Mouse (Mus musculus) limb, embryonic 10.5 days (tissue): ENCODE measurements around the gene Thap8. TPM values are rescaled to one million over a fixed set of nuclear protein-coding genes. Genes with fewer than 3 reads are reported as not detected.

Experiments
- DNase-seq: peaks from one replicate; pipeline ENCODE4 v3.0.0-alpha.2; 2017; ENCODE audit warnings: low spot score
- H3K27ac ChIP-seq: fragments of 300-500 bp; sonication (generic); 2 replicates; pipeline ENCODE4 v1.5.1; 2016; ENCODE audit warnings: mild to moderate bottlenecking
- H3K27me3 ChIP-seq: fragments of 300-500 bp; sonication (generic); 2 replicates; pipeline ENCODE4 v1.6.1; 2016; ENCODE audit warnings: low read depth, mild to moderate bottlenecking; ENCODE audit not compliant: poor library complexity, severe bottlenecking
- H3K36me3 ChIP-seq: fragments of 300-500 bp; sonication (generic); 2 replicates; pipeline ENCODE4 v1.6.1; 2016; ENCODE audit warnings: mild to moderate bottlenecking, moderate library complexity
- H3K4me1 ChIP-seq: fragments of 300-500 bp; sonication (generic); 2 replicates; pipeline ENCODE4 v1.6.1; 2016
- H3K4me3 ChIP-seq: fragments of 300-500 bp; sonication (generic); 2 replicates; pipeline ENCODE4 v1.5.1; 2016; ENCODE audit warnings: mild to moderate bottlenecking, moderate library complexity
- H3K9me3 ChIP-seq: fragments of 300-500 bp; sonication (generic); replicated peaks from 2 replicates; pipeline ENCODE4 v1.6.1; 2016; ENCODE audit warnings: mild to moderate bottlenecking
- WGBS: fragments of 180-500 bp; shearing (Covaris S2); methylation state at CpG from one replicate; pipeline ENCODE4 v1.1.7; 2016; 5-methylcytosine and 5-hydroxymethylcytosine counted together
- polyA plus RNA-seq: library from polyadenylated mRNA; unstranded; fragments of >200 nt; fragmentation: Nextera tagmentation; extraction: Ambion mirVana; gene quantifications from 2 replicates; pipeline ENCODE4 v1.2.1, GENCODE M21; 2016

Thap8 gene
- polyA plus RNA-seq, 1 experiment from 2014 or later, result 0.25 TPM

DNA sequence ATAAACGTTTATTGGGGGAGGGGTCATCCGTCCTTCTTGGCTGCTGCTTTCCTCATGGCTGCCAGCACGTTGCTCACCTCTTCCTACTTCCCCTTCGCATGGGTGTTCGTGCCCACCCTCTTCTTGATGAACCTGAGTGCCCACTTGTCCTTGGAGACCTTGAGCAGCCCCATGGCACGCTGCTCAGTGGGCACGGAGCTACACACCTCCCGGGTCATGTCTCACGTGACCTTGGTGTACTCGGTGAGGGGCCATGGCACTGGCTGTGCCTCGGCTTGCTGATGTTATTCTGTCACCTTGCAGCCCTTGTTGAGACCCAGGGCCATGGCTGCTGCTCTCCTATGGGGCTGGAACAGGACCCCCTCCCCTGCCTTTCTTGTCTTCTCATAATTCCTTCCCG is 30.2 kb downstream of the Thap8 start:
- 88% methylated on average over 12 of the region's 12 CpGs for WGBS
- Histone ChIP-seq H3K4me3 (no peak overlapping the region), H3K36me3 (peaks cover 65% of the 10 kb centered on the region), H3K4me1 (peaks cover 42% of the 10 kb centered on the region), H3K9me3 (no peaks in the 10 kb centered on the region), H3K27me3 (no peaks in the 10 kb centered on the region), H3K27ac (no peak overlapping the region)
- no peak for DNase-seq

DNA sequence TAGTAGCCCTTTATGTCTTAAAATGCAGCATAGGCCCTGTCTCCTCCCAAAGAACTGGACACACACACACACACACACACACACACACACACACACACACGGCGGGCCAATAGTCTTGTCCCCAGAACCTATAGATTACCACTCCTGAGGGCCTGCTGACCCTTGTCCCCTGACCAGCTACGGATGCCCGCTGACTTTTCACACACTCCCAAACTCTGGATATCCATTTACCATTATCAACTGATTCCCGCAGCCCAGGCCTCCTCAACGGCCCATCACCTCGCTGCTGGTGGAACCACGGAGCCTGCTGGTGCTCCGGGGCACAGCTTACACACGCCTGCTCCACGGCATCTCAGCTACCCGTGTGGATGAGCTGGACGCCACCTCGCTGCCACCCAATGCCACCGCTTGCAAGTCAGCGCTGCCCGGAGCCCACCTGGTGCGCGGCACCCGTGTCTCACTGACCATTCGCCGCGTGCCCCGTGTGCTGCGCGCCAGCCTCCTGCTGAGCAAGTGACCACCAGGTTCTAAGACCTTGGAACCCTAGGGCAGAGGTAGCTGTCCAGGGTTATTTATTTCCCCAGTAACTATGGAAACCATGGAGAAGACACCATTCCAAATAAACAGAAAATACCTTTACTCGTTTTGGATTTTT is 33.9 kb downstream of the Thap8 start:
- H3K4me1 ChIP-seq, result peaks cover 45% of the 10 kb centered on the region
- peaks cover 67% of the 10 kb centered on the region for H3K36me3 ChIP-seq
- no peaks in the 10 kb centered on the region for H3K27me3 ChIP-seq
- no peak for DNase-seq
- 0 out of 2 replicates have a peak overlapping the region, but pooled peaks have one; percentile 10 for H3K4me3 ChIP-seq
- no peaks in the 10 kb centered on the region for H3K9me3 ChIP-seq
- WGBS, result 51% methylated on average over 27 of the region's 27 CpGs
- H3K27ac ChIP-seq, result peak overlapping the region; percentile 84

DNA sequence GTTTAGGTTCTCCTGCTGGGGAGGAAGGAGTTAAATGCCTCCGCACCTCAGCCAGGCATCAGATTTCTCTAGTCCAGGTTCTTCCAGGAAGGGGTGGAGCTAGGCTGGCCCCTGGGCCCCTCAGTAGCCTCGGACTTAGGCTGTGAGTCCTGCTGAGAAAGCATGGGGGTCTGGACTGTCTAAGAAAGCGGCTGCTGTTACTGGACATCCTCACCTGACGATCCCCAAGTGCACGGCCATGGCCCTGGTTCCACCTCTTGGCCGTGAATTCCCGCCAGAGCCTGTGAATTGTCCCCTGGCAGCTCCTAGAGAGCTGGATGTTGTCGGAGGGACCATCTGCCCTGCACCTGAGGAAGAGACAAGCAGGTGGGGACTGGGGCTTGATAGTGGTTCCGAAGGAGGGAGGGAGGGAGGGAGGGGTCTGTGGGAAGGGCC is 34.8 kb downstream of the Thap8 start, which contains the start of gene Syne4:
Gene Syne4 (plus strand): TSS at position 87 of the 435 bp plus-strand sequence.
- peaks cover 77% of the 10 kb centered on the region for H3K36me3 ChIP-seq

GRCm38 (mm10) chr7:30315559-30316529 is 36.0 kb downstream of the Thap8 start:
- Histone ChIP-seq H3K27ac (peak overlapping the region; percentile 84), H3K36me3 (peaks cover 72% of the 10 kb centered on the region), H3K27me3 (no peaks in the 10 kb centered on the region), H3K4me3 (peak overlapping the region; percentile 68), H3K4me1 (peaks cover 32% of the 10 kb centered on the region), H3K9me3 (no peaks in the 10 kb centered on the region)
- DNase-seq, result no peak
- 78% methylated on average over 13 of the region's 13 CpGs for WGBS

More for the DNA sequence above, 34.8 kb downstream of the Thap8 start, which contains the start of gene Syne4:
- Histone ChIP-seq H3K27ac (peak within 1 kb of the TSS; percentile 84), H3K27me3 (no peaks in the 10 kb centered on the region), H3K9me3 (no peaks in the 10 kb centered on the region), H3K4me1 (peaks cover 37% of the 10 kb centered on the region), H3K4me3 (peak within 1 kb of the TSS; percentile 68)
- DNase-seq, result peak; percentile 75
- 3% methylated on average over 9 of the region's 9 CpGs for WGBS

- DNase-seq, result no peak
- 90% methylated on average over 3 of the region's 3 CpGs for WGBS
- Histone ChIP-seq H3K4me1 (peaks cover 49% of the 10 kb centered on the region), H3K27me3 (no peaks in the 10 kb centered on the region), H3K4me3 (no peak overlapping the region), H3K9me3 (no peaks in the 10 kb centered on the region), H3K27ac (no peak overlapping the region), H3K36me3 (peaks cover 50% of the 10 kb centered on the region)
These were observed 38.2 kb downstream of the Thap8 start for GRCm38 (mm10) chr7:30318142-30318541.

- no peak for DNase-seq
- Histone ChIP-seq H3K4me3 (peak overlapping the region; percentile 73), H3K36me3 (peaks cover 41% of the 10 kb centered on the region)
These were observed 41.1 kb downstream of the Thap8 start for GRCm38 (mm10) chr7:30320946-30321345.

DNA sequence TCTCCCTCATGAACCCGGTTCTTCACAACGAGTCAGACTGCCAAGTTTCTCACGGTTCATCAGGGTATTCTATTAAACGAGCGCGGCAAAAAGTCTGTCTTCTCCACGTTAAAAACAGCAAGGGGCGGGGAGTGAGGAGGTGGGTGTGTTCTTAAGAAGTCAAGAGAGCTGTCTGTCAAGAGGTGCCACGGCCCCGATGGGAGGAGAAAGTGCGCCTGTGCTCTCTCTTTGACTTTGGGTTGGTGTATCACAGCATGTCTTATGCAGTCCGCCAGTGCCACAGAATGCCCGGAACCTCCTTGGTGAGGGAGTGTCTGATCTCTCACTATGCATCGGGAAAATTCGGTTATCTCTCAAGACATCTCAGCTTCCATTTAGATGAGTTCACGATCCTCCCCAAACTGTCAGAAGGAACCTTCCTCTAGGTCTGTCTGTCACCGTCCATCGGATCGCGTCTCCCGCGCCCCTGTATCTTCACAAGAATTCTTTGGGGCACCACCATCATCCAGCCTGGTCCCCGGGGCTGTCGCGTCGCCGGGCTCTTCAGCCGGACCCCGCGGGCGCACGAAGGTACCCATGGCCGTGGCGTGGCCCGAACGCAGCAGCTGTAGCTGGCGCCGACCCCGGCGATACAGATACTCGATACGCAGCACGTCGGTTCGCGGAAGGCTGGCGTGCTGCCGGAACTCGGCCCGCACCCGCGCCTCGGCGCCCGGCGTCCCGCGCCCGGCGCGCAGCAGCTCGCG is 41.8 kb downstream of the Thap8 start, which contains the start of gene E130208F15Rik:
Gene E130208F15Rik (plus strand): TSS at position 202 of the 746 bp plus-strand sequence.
- H3K27me3 ChIP-seq, result no peaks in the 10 kb centered on the region
- H3K4me1 ChIP-seq, result peaks cover 19% of the 10 kb centered on the region
- DNase-seq, result peak; percentile 66
- WGBS, result under 1% methylated on average over 63 of the region's 63 CpGs
- H3K27ac ChIP-seq, result peak within 1 kb of the TSS; percentile 88
- H3K9me3 ChIP-seq, result no peaks in the 10 kb centered on the region
- H3K4me3 ChIP-seq, result peak within 1 kb of the TSS; percentile 73
- peaks cover 35% of the 10 kb centered on the region for H3K36me3 ChIP-seq

More at GRCm38 (mm10) chr7:30320946-30321345, 41.1 kb downstream of the Thap8 start:
- Histone ChIP-seq H3K9me3 (no peaks in the 10 kb centered on the region), H3K27ac (no peak overlapping the region), H3K4me1 (peaks cover 24% of the 10 kb centered on the region), H3K27me3 (no peaks in the 10 kb centered on the region)
- WGBS, result 86% methylated on average over 2 of the region's 2 CpGs

GRCm38 (mm10) chr7:30322285-30322667 is 42.4 kb downstream of the Thap8 start:
- under 1% methylated on average over 20 of the region's 20 CpGs for WGBS
- Histone ChIP-seq H3K9me3 (no peaks in the 10 kb centered on the region), H3K36me3 (peaks cover 29% of the 10 kb centered on the region), H3K4me1 (peaks cover 22% of the 10 kb centered on the region), H3K4me3 (peak overlapping the region; percentile 73), H3K27me3 (0 out of 2 replicates have a peak, but pooled peaks cover 2% of the 10 kb centered on the region), H3K27ac (peak overlapping the region; percentile 88)
- DNase-seq, result peak; percentile 93

DNA sequence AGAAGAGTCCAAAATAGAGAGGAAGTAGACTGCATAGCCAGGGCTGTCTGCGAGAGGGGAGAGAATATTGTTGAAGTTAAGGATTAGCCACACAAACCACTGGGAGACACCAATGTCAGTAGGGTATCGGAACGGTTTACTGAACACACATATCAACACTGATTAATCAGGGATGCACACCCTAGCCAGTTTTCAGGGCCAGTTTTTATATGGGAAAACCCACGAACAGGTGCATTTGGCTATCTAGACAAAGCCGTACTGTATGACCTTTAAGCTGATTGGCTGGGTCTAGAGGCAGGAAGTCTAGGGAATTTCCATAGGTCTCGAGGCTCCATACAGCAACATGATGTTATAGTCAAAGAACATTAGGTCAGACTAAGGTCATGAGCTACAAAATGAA is 43.0 kb downstream of the Thap8 start:
- Histone ChIP-seq H3K4me3 (peak overlapping the region; percentile 73), H3K27me3 (0 out of 2 replicates have a peak, but pooled peaks cover 5% of the 10 kb centered on the region), H3K36me3 (peaks cover 23% of the 10 kb centered on the region), H3K4me1 (peaks cover 24% of the 10 kb centered on the region), H3K9me3 (no peaks in the 10 kb centered on the region), H3K27ac (peak overlapping the region; percentile 88)
- no peak for DNase-seq
- WGBS, result 45% methylated on average over 6 of the region's 6 CpGs

GRCm38 (mm10) chr7:30323795-30324194 is 43.9 kb downstream of the Thap8 start, which contains the start of gene Sdhaf1:
Gene Sdhaf1, minus strand, starts transcription at chr7:30323895.
- Histone ChIP-seq H3K36me3 (peaks cover 14% of the 10 kb centered on the region), H3K9me3 (no peaks in the 10 kb centered on the region), H3K4me1 (peaks cover 24% of the 10 kb centered on the region), H3K27ac (peak within 1 kb of the TSS; percentile 88), H3K27me3 (0 out of 2 replicates have a peak, but pooled peaks cover 9% of the 10 kb centered on the region), H3K4me3 (peak within 1 kb of the TSS; percentile 73)
- 75% methylated on average over 3 of the region's 3 CpGs for WGBS
- DNase-seq, result no peak

DNA sequence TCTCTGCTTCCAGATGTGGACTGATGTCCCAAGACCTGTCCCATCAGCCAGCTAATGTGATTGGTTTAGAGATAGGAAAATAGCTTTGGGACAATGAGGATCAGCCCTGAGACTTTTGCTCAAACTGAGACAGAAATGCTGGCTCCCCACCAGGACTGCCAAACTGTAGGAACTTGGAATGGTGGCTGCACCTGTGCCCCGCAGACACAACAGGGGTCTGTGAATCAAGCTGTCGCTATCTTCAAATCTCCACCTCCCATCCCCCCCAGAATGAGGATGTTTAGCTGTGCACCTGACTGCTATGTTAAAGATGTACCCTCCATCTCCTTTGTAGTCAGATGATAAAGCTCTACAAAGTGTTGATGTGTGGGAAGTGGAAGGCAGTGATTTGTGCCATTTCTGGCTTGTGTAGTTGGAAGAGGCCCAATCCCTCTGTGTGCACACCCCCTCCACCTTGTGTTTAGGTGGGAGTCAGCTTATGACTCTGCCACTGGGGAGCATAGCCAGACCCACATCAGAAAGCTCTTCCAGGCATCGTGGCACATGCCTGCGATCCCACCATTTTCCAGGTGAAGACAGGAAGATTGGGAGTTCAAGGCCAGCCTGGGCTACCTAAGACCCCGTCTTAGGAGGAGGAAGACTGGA is 44.5 kb downstream of the Thap8 start:
- 0 out of 2 replicates have a peak, but pooled peaks cover 9% of the 10 kb centered on the region for H3K27me3 ChIP-seq
- DNase-seq, result no peak
- 85% methylated on average over 5 of the region's 5 CpGs for WGBS
- peaks cover 8% of the 10 kb centered on the region for H3K36me3 ChIP-seq
- H3K9me3 ChIP-seq, result no peaks in the 10 kb centered on the region
- peaks cover 24% of the 10 kb centered on the region for H3K4me1 ChIP-seq
- H3K27ac ChIP-seq, result no peak overlapping the region
- no peak overlapping the region for H3K4me3 ChIP-seq
